Mouse (Mus musculus): ENCODE data around the gene BC017158.

DNA sequence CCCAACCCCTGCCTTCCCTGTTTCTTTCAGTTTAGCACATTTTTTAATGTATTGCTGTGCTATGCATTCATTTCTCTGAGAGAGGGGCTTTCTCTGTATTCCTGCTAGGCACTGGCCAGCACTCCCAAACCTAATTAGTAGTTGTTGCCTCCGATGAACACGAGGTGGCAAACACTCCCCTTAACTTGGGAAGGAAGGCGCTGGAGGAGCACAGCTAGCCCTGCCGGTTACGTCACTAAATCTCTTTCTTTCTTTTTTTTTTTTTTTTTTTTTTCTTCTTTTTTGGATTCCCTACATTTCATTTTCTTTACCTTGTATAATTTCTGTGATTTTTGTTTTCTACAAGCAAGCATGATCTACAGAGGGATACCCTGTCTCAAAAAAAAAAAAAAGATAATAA lies 6.9 kb upstream of the BC017158 start:
- TF ChIP-seq CTCF (IDR thresholded peaks at IDR 0.05; ENCODE audit: extremely low read depth, insufficient read depth, low read length) (peak; percentile 63), POLR2A (IDR thresholded peaks at IDR 0.05; ENCODE audit: extremely low read depth, insufficient read depth, low read length) (no peak)

Measured in cortical plate, adult 2 months (tissue).